Mouse (Mus musculus): ENCODE data around the gene Snrnp27.

Snrnp27 gene

DNA sequence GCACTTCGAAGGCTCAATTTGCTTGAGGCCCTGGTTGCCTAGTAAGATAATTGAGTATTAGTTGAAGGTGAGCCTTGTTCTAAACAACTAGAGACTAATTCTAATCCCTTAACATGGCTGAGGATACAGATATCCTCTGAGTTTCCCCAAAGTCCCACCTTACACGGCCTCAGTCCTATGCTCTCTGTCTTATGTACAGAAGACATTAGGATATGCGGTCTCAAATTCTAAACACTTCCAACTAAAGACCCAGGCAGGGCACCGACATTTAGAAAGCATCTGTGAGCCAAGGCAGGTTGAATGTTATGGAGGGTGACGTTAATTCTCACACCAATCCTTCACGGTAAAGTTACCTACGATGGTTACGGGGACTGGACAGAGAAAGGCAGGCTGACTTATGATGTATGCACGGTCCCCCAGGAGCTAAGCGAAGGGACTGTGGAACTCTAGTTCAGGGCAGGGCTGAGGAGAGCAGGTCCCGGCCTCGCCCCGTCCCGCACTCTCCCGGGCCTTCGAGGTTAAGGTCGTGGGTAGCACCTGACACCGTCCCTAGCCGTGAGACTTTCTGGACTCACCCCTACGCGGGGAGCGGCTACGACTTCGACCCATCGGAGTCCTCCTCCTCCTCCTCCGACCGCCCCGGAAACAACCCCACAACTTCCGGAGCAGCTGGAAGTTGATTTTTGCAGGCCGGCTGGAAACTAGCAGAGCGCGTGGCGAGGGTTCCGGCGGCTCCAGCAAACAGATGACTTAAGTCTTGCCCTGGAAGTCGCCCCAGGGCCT is at the start of gene Snrnp27:
Snrnp27 (minus strand) TSS at position 651 of the 783 bp plus-strand sequence.
- peak; percentile 95 for DNase-seq (ENCODE audit: low spot score)

- peak; percentile 94 for DNase-seq (ENCODE audit: low spot score)
Measured at GRCm38 (mm10) chr6:86733183-86733876, 49.0 kb upstream of the Snrnp27 start, which contains the start of gene Gmcl1. Gene Gmcl1, minus strand, starts transcription at chr6:86733383.

GRCm38 (mm10) chr6:86732276-86733173 is 48.2 kb upstream of the Snrnp27 start:
- peak; percentile 40 for DNase-seq (ENCODE audit: low spot score)

DNA sequence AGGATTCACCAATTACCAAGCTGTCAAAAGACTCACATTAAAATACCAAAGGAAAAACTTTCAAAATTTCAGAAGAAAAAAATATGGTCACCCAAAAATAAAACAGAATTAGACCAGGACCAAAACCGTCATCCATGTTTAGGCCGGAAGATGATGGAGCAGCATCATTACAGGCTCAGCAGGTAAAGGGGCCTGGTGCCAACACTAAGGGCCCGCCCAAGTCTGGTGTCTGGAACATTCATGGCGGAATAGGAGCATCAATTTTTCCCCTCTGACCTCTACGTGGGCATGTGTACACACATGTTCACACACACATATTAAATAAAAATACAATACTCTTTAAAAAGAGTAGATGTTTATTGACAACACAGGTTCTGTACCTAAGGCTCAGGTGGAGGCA is 44.4 kb upstream of the Snrnp27 start:
- DNase-seq (ENCODE audit: low spot score) = no peak

DNA sequence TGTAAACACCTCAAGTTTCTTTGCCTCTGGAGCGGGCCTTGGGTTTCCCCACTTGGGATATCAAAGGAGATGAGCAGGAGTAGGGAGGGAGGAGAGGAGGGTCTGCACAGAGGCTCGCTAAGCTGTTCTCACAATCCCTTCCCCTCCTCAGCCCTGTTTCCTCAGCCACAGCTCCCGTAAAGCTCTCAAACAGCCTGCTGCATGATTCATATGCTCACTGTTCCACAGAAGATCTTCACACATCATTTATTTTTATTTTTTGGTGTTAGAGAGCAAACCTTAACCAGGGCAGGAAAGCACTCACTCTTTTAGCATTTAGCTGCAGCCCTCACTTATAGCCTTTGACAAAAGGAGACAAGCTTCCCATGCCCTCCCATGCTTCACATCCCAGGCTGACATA is 37.7 kb upstream of the Snrnp27 start:
- no peak for DNase-seq (ENCODE audit: low spot score)

- peak; percentile 61 for DNase-seq (ENCODE audit: low spot score)
Measured at GRCm38 (mm10) chr6:86708072-86708774, 23.9 kb upstream of the Snrnp27 start.

DNA sequence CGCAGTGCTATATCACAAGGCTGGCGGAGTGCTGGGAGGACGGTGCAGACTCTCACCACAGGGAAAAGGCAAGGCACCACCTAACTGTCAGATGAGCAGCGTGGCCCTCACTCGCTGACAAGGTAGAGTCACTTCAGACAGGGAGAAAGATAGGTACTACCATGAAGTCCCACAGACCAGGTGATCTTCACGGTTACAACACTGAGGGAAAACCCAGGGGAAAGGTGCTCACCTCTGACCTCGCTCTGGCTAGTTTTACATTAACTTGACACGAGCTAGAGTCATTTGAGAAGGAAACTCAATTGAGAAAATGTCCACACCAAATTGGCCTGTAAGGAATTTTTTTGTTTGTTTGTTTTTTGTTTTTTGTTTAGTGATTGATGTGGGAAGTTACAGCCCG is 18.3 kb upstream of the Snrnp27 start:
- peak; percentile 80 for DNase-seq (ENCODE audit: low spot score)

- peak; percentile 85 for DNase-seq (ENCODE audit: low spot score)
Measured at GRCm38 (mm10) chr6:86697903-86698302, 13.6 kb upstream of the Snrnp27 start.

GRCm38 (mm10) chr6:86696213-86696612 is 11.9 kb upstream of the Snrnp27 start:
- no peak for DNase-seq (ENCODE audit: low spot score)

- no peak for DNase-seq (ENCODE audit: low spot score)
Measured at GRCm38 (mm10) chr6:86694465-86694864, 10.1 kb upstream of the Snrnp27 start.

- DNase-seq (ENCODE audit: low spot score) = no peak
Measured at GRCm38 (mm10) chr6:86689671-86690070, 5.3 kb upstream of the Snrnp27 start.

DNA sequence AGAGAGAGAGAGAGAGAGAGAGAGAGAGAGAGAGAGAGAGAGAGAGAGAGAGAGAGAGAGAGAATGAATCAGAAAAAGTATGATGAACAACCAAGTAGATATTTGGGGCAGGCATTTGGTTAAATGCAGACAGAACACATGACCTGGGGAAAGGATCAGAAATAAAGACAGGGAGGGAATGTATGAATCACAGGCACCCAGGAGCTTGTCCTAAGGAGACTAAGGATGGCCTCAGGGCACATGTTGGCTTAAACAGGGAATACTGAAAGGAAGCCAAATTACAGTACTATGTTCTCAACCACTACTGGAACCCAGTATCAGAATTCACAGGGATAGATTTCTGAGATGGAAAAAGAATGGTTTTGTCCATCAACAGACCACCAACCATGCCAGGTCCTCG is 2.6 kb upstream of the Snrnp27 start:
- no peak for DNase-seq (ENCODE audit: low spot score)

GRCm38 (mm10) chr6:86684655-86685011 is 311 bp upstream of the Snrnp27 start:
- DNase-seq (ENCODE audit: low spot score) = no peak

- DNase-seq (ENCODE audit: low spot score) = no peak
Measured at GRCm38 (mm10) chr6:86681289-86681688, 3.0 kb downstream of the Snrnp27 start.

DNA sequence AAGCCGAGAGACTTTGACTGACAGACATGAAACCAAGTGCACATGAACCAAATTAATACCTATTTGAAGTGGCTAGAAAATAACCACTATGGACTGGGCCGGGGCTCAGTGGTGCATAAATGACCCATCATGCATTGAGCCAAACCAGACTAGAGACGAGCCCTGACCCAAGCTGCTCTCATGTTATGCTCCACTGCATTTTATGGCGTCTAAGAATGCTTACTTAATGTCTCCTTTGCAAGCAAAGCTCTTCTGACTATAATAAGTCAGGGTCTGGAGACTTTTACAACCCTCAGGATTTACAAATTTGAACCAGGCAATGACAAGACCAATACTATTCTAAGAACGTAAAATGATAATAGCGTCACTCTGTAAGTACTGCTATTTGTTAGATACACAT is 6.0 kb downstream of the Snrnp27 start:
- no peak for DNase-seq (ENCODE audit: low spot score)

DNA sequence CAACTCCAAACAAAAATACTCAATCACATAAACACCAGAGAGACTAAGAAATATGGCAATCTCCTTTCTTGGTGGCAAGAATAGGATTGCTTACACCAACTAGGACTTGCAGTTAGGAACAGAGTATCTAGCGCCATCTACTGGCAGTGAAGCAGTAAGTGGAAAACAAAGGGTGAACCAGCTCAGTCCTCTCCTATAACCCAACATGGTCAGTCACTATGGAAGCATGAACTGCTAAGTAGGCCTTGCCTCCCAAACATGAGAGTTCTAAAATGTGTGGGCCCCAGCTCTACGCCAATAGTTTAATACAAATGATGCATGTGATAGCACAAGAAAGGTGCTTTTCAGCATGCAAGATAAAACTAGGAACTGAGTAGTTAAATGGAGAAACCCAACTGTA is 13.4 kb downstream of the Snrnp27 start:
- DNase-seq (ENCODE audit: low spot score) = peak; percentile 52

DNA sequence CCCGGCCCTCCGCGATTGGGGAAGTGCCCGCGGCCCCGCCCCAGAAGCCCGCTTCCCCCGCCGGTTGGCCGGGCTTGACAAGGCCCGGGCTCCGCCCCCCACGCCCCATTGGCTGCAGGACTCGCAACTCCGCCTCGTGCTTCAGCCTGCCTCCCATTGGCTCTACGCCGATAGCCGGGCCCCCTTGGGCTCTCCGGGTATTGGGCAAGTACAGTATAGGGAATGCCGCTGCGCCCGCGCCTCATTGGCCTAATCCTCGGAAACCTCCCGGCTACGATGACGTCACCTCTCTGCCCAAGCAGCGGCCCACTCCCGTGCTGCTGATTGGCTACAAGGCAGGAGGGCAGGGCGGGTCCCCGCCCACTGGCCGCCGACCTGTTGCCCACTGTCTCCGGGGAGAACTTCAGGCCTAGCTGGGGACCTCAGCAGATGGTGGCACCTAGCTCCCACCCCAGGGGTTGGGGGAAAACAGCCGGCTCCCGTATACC is 15.0 kb downstream of the Snrnp27 start:
- DNase-seq (ENCODE audit: low spot score) = peak; percentile 100

- DNase-seq (ENCODE audit: low spot score) = no peak
Measured at GRCm38 (mm10) chr6:86668580-86669239, 15.6 kb downstream of the Snrnp27 start, which contains the start of gene Mxd1. Gene Mxd1, minus strand, starts transcription at chr6:86669161.

- DNase-seq (ENCODE audit: low spot score) = no peak
Measured at GRCm38 (mm10) chr6:86667061-86667460, 17.3 kb downstream of the Snrnp27 start.

DNA sequence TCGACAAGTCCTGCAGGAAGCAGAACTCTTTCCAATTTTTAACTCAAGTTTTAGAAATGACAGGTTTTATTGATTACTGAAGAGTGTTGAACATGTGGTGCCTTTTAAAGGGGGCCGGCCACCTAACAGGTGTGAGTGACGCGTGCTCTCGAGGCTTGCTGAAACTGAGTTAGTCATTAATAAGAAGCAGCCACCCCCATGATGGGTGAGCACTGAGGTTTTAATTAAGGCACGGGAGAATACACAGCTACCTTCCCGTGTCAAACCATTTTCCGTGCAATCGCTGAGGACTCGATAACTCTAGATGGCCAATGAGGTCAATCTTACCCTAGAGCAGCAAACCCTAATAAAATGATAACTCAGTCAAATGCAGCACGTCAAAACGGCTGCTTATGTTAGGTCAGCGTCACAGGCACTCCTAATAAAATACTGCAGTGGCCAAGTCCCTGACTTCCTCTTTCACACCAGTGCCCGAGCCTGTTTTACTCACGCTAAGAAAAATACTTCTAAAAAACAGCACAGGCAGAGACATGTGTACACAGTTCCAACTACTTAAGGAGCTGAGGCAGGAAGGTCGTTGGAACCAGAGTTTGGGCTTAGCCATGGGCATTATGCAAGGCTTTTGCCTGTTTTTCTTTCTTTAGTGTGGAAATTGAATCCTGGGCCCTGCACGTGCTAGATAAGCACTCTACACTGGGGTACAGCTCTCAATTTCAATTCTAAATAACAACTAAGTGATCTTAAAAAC is 18.6 kb downstream of the Snrnp27 start:
- DNase-seq (ENCODE audit: low spot score) = no peak
